Mouse (Mus musculus) stomach, postnatal 0 days (tissue): ENCODE measurements around the gene Gm10477.
"Not testable (repeated sequence)": the region's sequence is repeated elsewhere in the genome, so short reads cannot be mapped to it uniquely, and the experiment has no call there.

Source experiments
- CTCF ChIP-seq: IDR thresholded peaks from 2 replicates; pipeline ENCODE4 v1.5.1; 2016; ENCODE audit warnings: antibody characterized with exemption, low read depth, mild to moderate bottlenecking, moderate library complexity
- EP300 ChIP-seq: optimal IDR thresholded peaks from 2 replicates; pipeline ENCODE3; 2016; ENCODE audit warnings: antibody characterized with exemption

GRCm38 (mm10) chrX:56524442-56524841, at the start of gene Gm10477:
- TF ChIP-seq CTCF, EP300: not testable (repeated sequence)
